Mouse (Mus musculus) cerebellum, adult 11-12 months (tissue): ENCODE data around the gene Ctbp2.
"Not testable (repeated sequence)": the region's sequence is repeated elsewhere in the genome, so short reads cannot be mapped to it uniquely, and the experiment has no call there.

Experiments
- DNase-seq: peaks from one replicate; pipeline ENCODE4 v3.0.0; 2022

The Ctbp2 gene

GRCm38 (mm10) chr7:133117815-133118214 lies 6.3 kb downstream of the Ctbp2 start:
- DNase-seq = no peak

DNA sequence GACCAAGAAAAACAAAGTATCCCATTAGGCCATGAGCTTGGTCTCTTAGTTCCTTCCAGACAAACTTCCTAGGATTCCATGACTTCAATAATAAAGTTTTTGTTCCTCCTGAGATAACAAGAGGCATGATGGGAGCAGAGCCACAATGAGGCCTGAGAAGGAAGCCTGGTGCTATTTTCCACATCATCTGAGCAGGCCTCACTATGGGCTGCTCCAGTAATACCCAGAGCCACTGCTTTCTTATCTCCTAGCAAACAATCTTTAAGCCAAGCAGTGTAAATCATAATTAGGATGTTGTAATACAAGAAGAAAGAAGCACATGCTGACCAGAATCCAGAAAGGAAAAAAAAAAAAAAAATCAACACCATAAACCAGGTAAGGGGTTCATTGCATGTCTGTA lies 7.6 kb downstream of the Ctbp2 start:
- no peak for DNase-seq

- no peak for DNase-seq
These were observed 8.3 kb downstream of the Ctbp2 start for GRCm38 (mm10) chr7:133115886-133116285.

GRCm38 (mm10) chr7:133114847-133115470 lies 9.2 kb downstream of the Ctbp2 start:
- peak; percentile 50 for DNase-seq

GRCm38 (mm10) chr7:133113185-133113895 lies 10.8 kb downstream of the Ctbp2 start:
- DNase-seq = no peak

GRCm38 (mm10) chr7:133112351-133112831 lies 11.8 kb downstream of the Ctbp2 start:
- no peak for DNase-seq

- no peak for DNase-seq
These were observed 14.7 kb downstream of the Ctbp2 start for GRCm38 (mm10) chr7:133109442-133109841.

DNA sequence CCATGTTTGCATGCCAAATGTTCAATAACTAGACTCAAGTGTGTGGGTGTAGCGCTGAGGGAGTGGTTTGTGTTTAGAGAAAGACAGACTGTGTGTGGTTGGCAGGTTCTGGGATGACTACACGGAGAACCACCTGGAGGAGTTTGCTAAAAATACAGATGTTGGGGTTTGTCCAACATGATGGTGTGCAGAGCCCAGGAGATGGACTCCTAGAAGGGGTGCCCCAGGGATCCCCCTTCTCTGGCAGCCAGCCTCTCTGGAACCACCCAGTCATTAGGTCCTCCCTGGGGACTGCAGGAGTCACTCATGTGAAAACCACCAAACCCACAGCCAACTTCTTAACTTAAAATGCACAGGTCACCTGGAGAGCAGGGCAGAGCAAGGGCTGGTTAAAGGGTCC lies 15.5 kb downstream of the Ctbp2 start:
- DNase-seq = no peak

GRCm38 (mm10) chr7:133102578-133102977 lies 21.6 kb downstream of the Ctbp2 start:
- no peak for DNase-seq

DNA sequence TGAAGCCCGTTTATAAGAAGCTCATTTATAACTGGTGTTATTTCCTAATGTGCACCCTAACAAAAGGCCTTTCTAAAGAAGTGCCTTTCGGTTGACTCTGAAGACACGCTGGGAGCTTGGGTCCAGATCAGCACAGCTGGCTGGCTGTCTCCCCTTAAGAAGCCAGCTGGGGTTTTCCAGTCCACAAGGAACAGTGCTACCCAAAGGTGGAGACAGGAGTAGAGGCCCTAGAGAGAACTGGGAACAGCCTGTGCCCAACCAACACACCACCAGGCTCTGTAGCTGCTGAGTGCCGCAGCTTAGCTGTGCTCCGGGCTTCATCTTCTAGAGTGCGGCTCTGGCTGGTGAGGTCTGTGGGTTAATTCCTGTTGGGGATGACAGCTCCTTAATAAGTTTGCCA lies 23.1 kb downstream of the Ctbp2 start:
- no peak for DNase-seq

- DNase-seq = no peak
These were observed 24.0 kb downstream of the Ctbp2 start for GRCm38 (mm10) chr7:133100178-133100577.

GRCm38 (mm10) chr7:133099266-133099665 lies 24.9 kb downstream of the Ctbp2 start:
- no peak for DNase-seq

GRCm38 (mm10) chr7:133098118-133098793 lies 25.9 kb downstream of the Ctbp2 start:
- DNase-seq = peak; percentile 62

DNA sequence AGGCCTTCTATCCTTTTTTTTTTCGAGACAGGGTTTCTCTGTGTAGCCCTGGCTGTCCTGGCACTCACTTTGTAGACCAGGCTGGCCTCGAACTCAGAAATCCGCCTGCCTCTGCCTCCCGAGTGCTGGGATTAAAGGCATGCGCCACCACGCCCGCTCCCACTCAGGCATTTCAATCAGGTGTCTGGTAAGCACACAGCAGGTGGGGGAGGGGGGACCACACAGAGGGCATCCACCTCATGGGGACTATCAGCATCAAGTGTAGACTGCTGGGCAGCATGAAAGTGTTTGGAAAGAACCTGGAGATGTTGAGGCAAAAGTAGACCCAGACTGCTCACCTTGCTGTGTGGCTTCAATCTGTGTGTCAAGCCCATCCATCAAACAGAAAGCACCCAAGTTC lies 28.5 kb downstream of the Ctbp2 start:
- not testable (repeated sequence) for DNase-seq

GRCm38 (mm10) chr7:133094711-133095495 lies 29.3 kb downstream of the Ctbp2 start:
- DNase-seq = no peak

GRCm38 (mm10) chr7:133094161-133094560 lies 30.0 kb downstream of the Ctbp2 start:
- no peak for DNase-seq

GRCm38 (mm10) chr7:133093731-133094130 lies 30.4 kb downstream of the Ctbp2 start:
- no peak for DNase-seq

DNA sequence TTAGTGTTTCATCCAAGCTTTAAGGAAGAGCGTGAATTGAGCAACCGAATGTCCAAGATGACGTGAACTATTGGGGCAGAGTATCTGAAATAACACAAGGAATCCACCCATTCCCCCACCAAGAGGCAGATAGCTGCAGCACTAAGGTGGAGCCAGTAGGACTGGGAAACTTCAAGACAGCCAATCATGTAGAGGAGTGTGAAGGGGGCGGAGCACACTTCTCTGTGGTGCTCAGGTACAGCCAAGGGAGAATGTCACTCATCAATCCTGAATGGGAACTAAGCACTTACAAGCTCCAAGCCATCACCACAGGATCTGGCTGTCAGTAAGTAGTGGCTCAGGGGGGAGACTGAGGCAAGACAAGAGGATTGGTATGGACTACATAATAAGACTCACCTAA lies 33.5 kb downstream of the Ctbp2 start:
- DNase-seq = no peak

- no peak for DNase-seq
These were observed 34.4 kb downstream of the Ctbp2 start for GRCm38 (mm10) chr7:133089621-133090260.

GRCm38 (mm10) chr7:133088830-133089261 lies 35.3 kb downstream of the Ctbp2 start:
- DNase-seq = peak; percentile 74

- DNase-seq = no peak
These were observed 35.7 kb downstream of the Ctbp2 start for GRCm38 (mm10) chr7:133088411-133088810.

- DNase-seq = no peak
These were observed 38.7 kb downstream of the Ctbp2 start for GRCm38 (mm10) chr7:133085408-133085807.
